Mouse (Mus musculus) limb, embryonic 14.5 days (tissue): Measurements from ENCODE around the gene Sema4a. TPM values are rescaled to one million over a fixed set of nuclear protein-coding genes. Genes with fewer than 3 reads are reported as not detected.

Source experiments
- ATAC-seq: fragments of 200-750 bp; cut with Nextera tagmentation; 2 replicates; pipeline ENCODE4 v1.8.0; 2017; ENCODE audit warnings: low read depth, moderate number of reproducible peaks, moderate TSS enrichment; ENCODE audit not compliant: low FRiP score
- DNase-seq: peaks from one replicate; pipeline ENCODE4 v3.0.0-alpha.2; 2015; ENCODE audit warnings: low spot score
- H3K27ac ChIP-seq: fragments of 300-500 bp; sonication (generic); replicated peaks from 2 replicates; pipeline ENCODE4 v1.5.1; 2014; ENCODE audit warnings: low read depth, mild to moderate bottlenecking, low read length, moderate library complexity, mixed read lengths
- H3K27me3 ChIP-seq: fragments of 300-500 bp; sonication (generic); 2 replicates; pipeline ENCODE4 v1.6.1; 2014; ENCODE audit warnings: low read length, mixed read lengths; ENCODE audit not compliant: control insufficient read depth, insufficient read depth
- H3K36me3 ChIP-seq: fragments of 300-500 bp; sonication (generic); 2 replicates; pipeline ENCODE4 v1.6.1; 2014; ENCODE audit warnings: mild to moderate bottlenecking, low read length, moderate library complexity, mixed read lengths; ENCODE audit not compliant: control insufficient read depth, insufficient read depth
- H3K4me1 ChIP-seq: fragments of 300-500 bp; sonication (generic); 2 replicates; pipeline ENCODE4 v1.6.1; 2014; ENCODE audit warnings: antibody characterized with exemption, low read length, mixed read lengths; ENCODE audit not compliant: control insufficient read depth, insufficient read depth
- H3K4me2 ChIP-seq: fragments of 300-500 bp; sonication (generic); replicated peaks from 2 replicates; pipeline ENCODE4 v1.6.1; 2014; ENCODE audit warnings: low read depth, mild to moderate bottlenecking, low read length, moderate library complexity; ENCODE audit not compliant: severe bottlenecking
- H3K4me3 ChIP-seq: fragments of 300-500 bp; sonication (generic); replicated peaks from 2 replicates; pipeline ENCODE4 v1.5.1; 2014; ENCODE audit warnings: low read length
- H3K9ac ChIP-seq: fragments of 300-500 bp; sonication (generic); 2 replicates; pipeline ENCODE4 v1.6.1; 2014; ENCODE audit warnings: mild to moderate bottlenecking, low read depth, low read length, moderate library complexity; ENCODE audit not compliant: severe bottlenecking
- H3K9me3 ChIP-seq: fragments of 300-500 bp; sonication (generic); 2 replicates; pipeline ENCODE4 v1.6.1; 2016; ENCODE audit warnings: low read length; ENCODE audit not compliant: control insufficient read depth
- POLR2A ChIP-seq: fragments of 200-500 bp; IDR thresholded peaks from 2 replicates; pipeline ENCODE4 v1.8.0; 2012; ENCODE audit warnings: inconsistent platforms, mild to moderate bottlenecking, moderate library complexity, borderline replicate concordance; ENCODE audit not compliant: insufficient read depth, insufficient read length; ENCODE audit errors: extremely low read depth
- WGBS: fragments of 180-500 bp; shearing (Covaris S2); extraction: QIAGEN DNeasy Blood & Tissue Kit; methylation state at CpG from one replicate; pipeline ENCODE4 v1.1.7; 2014; 5-methylcytosine and 5-hydroxymethylcytosine counted together
- polyA plus RNA-seq, 2 experiments: library from polyadenylated mRNA; depleted of rRNA in 1 of 2; stranded (reverse) in 1 of 2; unstranded in 1 of 2; fragments of >200 nt; fragmentation: Nextera tagmentation in 1 of 2; extraction: Ambion mirVana in 1 of 2; gene quantifications; 2 replicates each; pipeline versions ENCODE4 v1.2.1 to v1.2.3; 2012 to 2014

Gene Sema4a
- polyA plus RNA-seq, 2 experiments: 13.5 to 14.4 TPM

GRCm38 (mm10) chr3:88493706-88494582, 33.0 kb upstream of the Sema4a start:
- H3K27me3 ChIP-seq: no peaks in the 10 kb centered on the region
- peak overlapping the region; percentile 79 for H3K4me2 ChIP-seq
- whole genome bisulfite sequencing: 73% methylated on average over 11 of the region's 11 CpGs
- ATAC-seq (no peak), DNase-seq (no peak)
- TF ChIP-seq POLR2A: no peak
- H3K9me3 ChIP-seq: no peaks in the 10 kb centered on the region
- H3K36me3 ChIP-seq: peaks cover 21% of the 10 kb centered on the region
- H3K4me3 ChIP-seq: no peak overlapping the region
- H3K4me1 ChIP-seq: peaks cover 63% of the 10 kb centered on the region
- H3K27ac ChIP-seq: peak overlapping the region; percentile 67; the same call in 1 of the 2 replicates
- H3K9ac ChIP-seq: no peak overlapping the region

GRCm38 (mm10) chr3:88487396-88487795, 26.4 kb upstream of the Sema4a start:
- Histone ChIP-seq H3K27ac (no peak overlapping the region), H3K4me1 (peaks cover 35% of the 10 kb centered on the region), H3K4me2 (no peak overlapping the region), H3K9me3 (no peaks in the 10 kb centered on the region), H3K36me3 (peaks cover 62% of the 10 kb centered on the region), H3K4me3 (no peak overlapping the region), H3K27me3 (peaks cover 23% of the 10 kb centered on the region), H3K9ac (0 out of 2 replicates have a peak overlapping the region, but pooled peaks have one; percentile 12)
- no peak for TF ChIP-seq POLR2A
- 73% methylated on average over 1 of the region's 1 CpGs for whole genome bisulfite sequencing
- ATAC-seq: no peak
- DNase-seq: no peak

- DNase-seq: no peak
- no peak for TF ChIP-seq POLR2A
- Histone ChIP-seq H3K4me2 (no peak overlapping the region), H3K4me3 (no peak overlapping the region), H3K4me1 (peaks cover 33% of the 10 kb centered on the region), H3K27me3 (peaks cover 23% of the 10 kb centered on the region), H3K36me3 (peaks cover 67% of the 10 kb centered on the region), H3K9me3 (no peaks in the 10 kb centered on the region), H3K9ac (0 out of 2 replicates have a peak overlapping the region, but pooled peaks have one; percentile 12), H3K27ac (no peak overlapping the region)
- no peak for ATAC-seq
- WGBS: 72% methylated on average over 4 of the region's 4 CpGs
Measured at GRCm38 (mm10) chr3:88486887-88487286, 25.9 kb upstream of the Sema4a start.

GRCm38 (mm10) chr3:88486043-88486442, 25.1 kb upstream of the Sema4a start:
- Histone ChIP-seq H3K36me3 (peaks cover 74% of the 10 kb centered on the region), H3K4me3 (no peak overlapping the region), H3K27me3 (peaks cover 23% of the 10 kb centered on the region), H3K4me2 (no peak overlapping the region), H3K9me3 (no peaks in the 10 kb centered on the region), H3K9ac (no peak overlapping the region), H3K27ac (no peak overlapping the region), H3K4me1 (peaks cover 30% of the 10 kb centered on the region)
- ATAC-seq (no peak), DNase-seq (no peak)
- WGBS: 57% methylated on average over 5 of the region's 5 CpGs
- TF ChIP-seq POLR2A: no peak

GRCm38 (mm10) chr3:88484597-88485316, 23.8 kb upstream of the Sema4a start:
- DNase-seq: no peak
- Histone ChIP-seq H3K27me3 (peaks cover 23% of the 10 kb centered on the region), H3K9ac (0 out of 2 replicates have a peak overlapping the region, but pooled peaks have one; percentile 21), H3K9me3 (no peaks in the 10 kb centered on the region), H3K36me3 (peaks cover 80% of the 10 kb centered on the region), H3K4me1 (peaks cover 17% of the 10 kb centered on the region), H3K27ac (no peak overlapping the region), H3K4me3 (no peak overlapping the region), H3K4me2 (peak overlapping the region; percentile 19; the same call in 1 of the 2 replicates)
- no peak for TF ChIP-seq POLR2A
- 22% methylated on average over 38 of the region's 39 CpGs for WGBS
- no peak for ATAC-seq
